Mouse (Mus musculus): ENCODE results near the gene Atp8a2. TPM values are rescaled to one million over a fixed set of nuclear protein-coding genes. Genes with fewer than 3 reads are reported as not detected.

Atp8a2 gene
- total and polyA plus RNA-seq, 3 experiments, result 1.8 to 4.3 (median 3.1) TPM

DNA sequence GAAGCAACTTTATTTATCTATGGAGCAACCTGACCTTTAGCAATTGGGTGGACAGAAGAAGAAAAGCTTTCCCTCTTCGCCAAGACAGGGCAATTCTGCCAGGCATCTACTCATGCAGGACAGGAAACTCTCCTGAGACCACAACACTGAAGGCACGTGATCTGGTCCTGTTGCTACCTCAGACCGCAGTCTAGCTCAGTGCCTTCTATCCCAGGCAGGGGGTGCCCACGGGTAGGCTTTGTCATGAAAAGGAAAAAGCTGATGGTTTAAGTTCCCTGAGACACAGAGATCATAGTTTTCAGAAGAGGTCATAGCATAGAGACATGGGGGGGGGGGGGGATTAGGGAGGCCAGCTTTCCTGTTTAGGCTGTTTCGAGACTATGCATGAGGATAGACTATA lies 269.2 kb downstream of the Atp8a2 start:
- TF ChIP-seq EP300 (IDR thresholded peaks at IDR 0.05; ENCODE audit: insufficient read depth, low read depth, low read length) (no peak), CTCF (IDR thresholded peaks at IDR 0.05) (no peak), POLR2A (IDR thresholded peaks at IDR 0.05; ENCODE audit: insufficient read depth, low read depth, low read length) (no peak)
- DNase-seq, result no peak
- Histone ChIP-seq H3K27me3 (ENCODE audit: control insufficient read depth, insufficient read depth, low read length) (no peaks in the 10 kb centered on the region), H3K4me1 (ENCODE audit: control insufficient read depth, insufficient read depth, low read length) (no peaks in the 10 kb centered on the region), H3K36me3 (ENCODE audit: control insufficient read depth, insufficient read depth, low read length) (no peaks in the 10 kb centered on the region), H3K9ac (ENCODE audit: low read depth, low read length) (no peak overlapping the region), H3K27ac (no peak overlapping the region), H3K79me2 (replicated peaks; ENCODE audit: control insufficient read depth, insufficient read depth, low read length) (no peaks in the 10 kb centered on the region), H3K4me3 (no peak overlapping the region)
- intact Hi-C loops (cut with DNase I), result no loop called here
- 72% methylated on average over 5 of the region's 5 CpGs for WGBS

GRCm38 (mm10) chr14:59919865-59920264 lies 277.1 kb downstream of the Atp8a2 start:
- TF ChIP-seq CTCF (IDR thresholded peaks at IDR 0.05), result no peak
- TF ChIP-seq EP300 (IDR thresholded peaks at IDR 0.05; ENCODE audit: insufficient read depth, low read depth, low read length), result no peak
- no peak for TF ChIP-seq POLR2A (IDR thresholded peaks at IDR 0.05; ENCODE audit: insufficient read depth, low read depth, low read length)
- DNase-seq, result no peak
- no peaks in the 10 kb centered on the region for H3K36me3 ChIP-seq (ENCODE audit: control insufficient read depth, insufficient read depth, low read length)
- intact Hi-C loops (cut with DNase I), result no loop called here
- H3K27me3 ChIP-seq (ENCODE audit: control insufficient read depth, insufficient read depth, low read length), result no peaks in the 10 kb centered on the region
- H3K4me1 ChIP-seq (ENCODE audit: control insufficient read depth, insufficient read depth, low read length), result no peaks in the 10 kb centered on the region
- 83% methylated on average over 8 of the region's 8 CpGs for WGBS
- H3K79me2 ChIP-seq (replicated peaks; ENCODE audit: control insufficient read depth, insufficient read depth, low read length), result no peaks in the 10 kb centered on the region
- H3K4me3 ChIP-seq, result no peak overlapping the region
- H3K27ac ChIP-seq, result no peak overlapping the region
- H3K9ac ChIP-seq (ENCODE audit: low read depth, low read length), result no peak overlapping the region

DNA sequence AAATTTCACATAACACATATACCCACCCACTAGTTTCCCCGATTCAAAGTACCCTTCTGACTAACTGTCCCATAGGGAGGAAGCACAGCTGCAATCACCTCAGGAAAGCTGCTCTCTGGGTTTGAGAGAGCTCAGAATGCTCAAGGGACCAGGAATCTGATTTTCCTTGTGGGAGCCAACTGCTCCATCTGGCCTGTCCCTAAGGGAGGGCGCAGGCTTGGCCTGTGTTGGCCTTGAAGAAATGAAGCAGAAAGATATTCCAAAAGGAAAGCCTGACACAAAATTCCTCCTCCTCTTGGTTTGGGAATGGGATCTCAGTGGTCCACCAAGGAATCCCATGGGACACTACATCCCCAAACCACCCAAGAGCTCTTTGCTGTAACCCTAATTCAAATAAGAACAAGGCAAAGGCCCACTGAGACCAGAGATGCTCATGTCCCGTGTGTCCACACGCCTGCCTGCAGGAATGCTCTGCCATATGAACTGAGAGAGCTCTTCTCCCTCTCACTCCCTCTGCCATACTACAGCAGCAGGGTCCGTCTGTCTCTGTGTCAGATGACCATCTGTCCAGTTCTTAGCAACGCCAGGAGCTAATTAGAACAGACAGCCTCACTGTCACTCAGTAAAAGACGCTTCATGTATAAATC lies 293.4 kb downstream of the Atp8a2 start:
- TF ChIP-seq CTCF (IDR thresholded peaks at IDR 0.05) (no peak), EP300 (IDR thresholded peaks at IDR 0.05; ENCODE audit: insufficient read depth, low read depth, low read length) (no peak), POLR2A (IDR thresholded peaks at IDR 0.05; ENCODE audit: insufficient read depth, low read depth, low read length) (no peak)
- H3K79me2 ChIP-seq (replicated peaks; ENCODE audit: control insufficient read depth, insufficient read depth, low read length), result no peaks in the 10 kb centered on the region
- intact Hi-C loops (cut with DNase I), result no loop called here

GRCm38 (mm10) chr14:59893971-59894370 lies 303.0 kb downstream of the Atp8a2 start:
- no peaks in the 10 kb centered on the region for H3K79me2 ChIP-seq (replicated peaks; ENCODE audit: control insufficient read depth, insufficient read depth, low read length)

More for the DNA sequence above, 293.4 kb downstream of the Atp8a2 start:
- H3K27ac ChIP-seq, result no peak overlapping the region
- no peaks in the 10 kb centered on the region for H3K36me3 ChIP-seq (ENCODE audit: control insufficient read depth, insufficient read depth, low read length)
- no peak overlapping the region for H3K9ac ChIP-seq (ENCODE audit: low read depth, low read length)
- H3K27me3 ChIP-seq (ENCODE audit: control insufficient read depth, insufficient read depth, low read length), result no peaks in the 10 kb centered on the region
- no peak overlapping the region for H3K4me3 ChIP-seq
- no peaks in the 10 kb centered on the region for H3K4me1 ChIP-seq (ENCODE audit: control insufficient read depth, insufficient read depth, low read length)
- no peak for DNase-seq
- WGBS, result 84% methylated on average over 7 of the region's 7 CpGs

GRCm38 (mm10) chr14:59892084-59892483 lies 304.9 kb downstream of the Atp8a2 start:
- intact Hi-C loops (cut with DNase I), result no loop called here
- WGBS, result 78% methylated on average over 8 of the region's 8 CpGs

More at GRCm38 (mm10) chr14:59893971-59894370, 303.0 kb downstream of the Atp8a2 start:
- Histone ChIP-seq H3K4me1 (ENCODE audit: control insufficient read depth, insufficient read depth, low read length) (no peaks in the 10 kb centered on the region; the same call in none of the 2 replicates), H3K4me3 (no peak overlapping the region), H3K27ac (no peak overlapping the region), H3K36me3 (ENCODE audit: control insufficient read depth, insufficient read depth, low read length) (no peaks in the 10 kb centered on the region), H3K27me3 (ENCODE audit: control insufficient read depth, insufficient read depth, low read length) (no peaks in the 10 kb centered on the region), H3K9ac (ENCODE audit: low read depth, low read length) (no peak overlapping the region)
- TF ChIP-seq POLR2A (IDR thresholded peaks at IDR 0.05; ENCODE audit: insufficient read depth, low read depth, low read length), result no peak
- TF ChIP-seq EP300 (IDR thresholded peaks at IDR 0.05; ENCODE audit: insufficient read depth, low read depth, low read length), result no peak
- TF ChIP-seq CTCF (IDR thresholded peaks at IDR 0.05), result no peak
- intact Hi-C loops (cut with DNase I), result no loop called here
- DNase-seq, result no peak
- WGBS, result 73% methylated on average over 1 of the region's 1 CpGs

DNA sequence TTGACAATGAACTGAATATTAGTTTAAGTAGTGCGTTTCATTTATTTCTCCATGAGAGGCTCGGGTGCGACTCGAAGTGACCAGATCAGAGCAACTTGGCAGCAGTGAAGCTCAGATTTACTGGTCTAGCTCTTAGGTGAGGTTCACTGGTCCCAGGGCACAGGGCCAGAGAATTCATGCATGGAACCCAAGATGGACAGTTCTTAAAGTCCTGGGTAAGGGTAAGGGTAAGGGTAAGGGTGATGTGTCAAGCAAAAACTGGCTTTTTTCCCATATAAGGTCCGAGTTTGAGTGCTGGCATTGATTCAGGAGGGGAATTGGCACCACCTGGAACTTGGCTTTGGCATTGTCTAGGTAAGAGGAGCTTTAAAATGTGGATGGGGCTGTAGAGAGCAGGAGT lies 305.5 kb downstream of the Atp8a2 start:
- H3K4me3 ChIP-seq, result no peak overlapping the region
- H3K36me3 ChIP-seq (ENCODE audit: control insufficient read depth, insufficient read depth, low read length), result no peaks in the 10 kb centered on the region
- intact Hi-C loops (cut with DNase I), result no loop called here
- DNase-seq, result no peak
- H3K27ac ChIP-seq, result no peak overlapping the region
- 84% methylated on average over 5 of the region's 5 CpGs for WGBS
- no peaks in the 10 kb centered on the region for H3K79me2 ChIP-seq (replicated peaks; ENCODE audit: control insufficient read depth, insufficient read depth, low read length)
- no peak overlapping the region for H3K9ac ChIP-seq (ENCODE audit: low read depth, low read length)
- no peaks in the 10 kb centered on the region; the same call in none of the 2 replicates for H3K4me1 ChIP-seq (ENCODE audit: control insufficient read depth, insufficient read depth, low read length)
- TF ChIP-seq EP300 (IDR thresholded peaks at IDR 0.05; ENCODE audit: insufficient read depth, low read depth, low read length) (no peak), POLR2A (IDR thresholded peaks at IDR 0.05; ENCODE audit: insufficient read depth, low read depth, low read length) (no peak), CTCF (IDR thresholded peaks at IDR 0.05) (no peak)
- no peaks in the 10 kb centered on the region for H3K27me3 ChIP-seq (ENCODE audit: control insufficient read depth, insufficient read depth, low read length)

More at GRCm38 (mm10) chr14:59892084-59892483, 304.9 kb downstream of the Atp8a2 start:
- Histone ChIP-seq H3K27ac (no peak overlapping the region), H3K4me1 (ENCODE audit: control insufficient read depth, insufficient read depth, low read length) (no peaks in the 10 kb centered on the region; the same call in none of the 2 replicates), H3K4me3 (no peak overlapping the region), H3K36me3 (ENCODE audit: control insufficient read depth, insufficient read depth, low read length) (no peaks in the 10 kb centered on the region), H3K9ac (ENCODE audit: low read depth, low read length) (no peak overlapping the region), H3K27me3 (ENCODE audit: control insufficient read depth, insufficient read depth, low read length) (no peaks in the 10 kb centered on the region), H3K79me2 (replicated peaks; ENCODE audit: control insufficient read depth, insufficient read depth, low read length) (no peaks in the 10 kb centered on the region)
- no peak for DNase-seq
- no peak for TF ChIP-seq EP300 (IDR thresholded peaks at IDR 0.05; ENCODE audit: insufficient read depth, low read depth, low read length)
- TF ChIP-seq POLR2A (IDR thresholded peaks at IDR 0.05; ENCODE audit: insufficient read depth, low read depth, low read length), result no peak
- no peak for TF ChIP-seq CTCF (IDR thresholded peaks at IDR 0.05)
